Mouse (Mus musculus): Measurements from ENCODE around the gene Tut1.
"Not testable (repeated sequence)": the region's sequence is repeated elsewhere in the genome, so short reads cannot be mapped to it uniquely, and the experiment has no call there.

The Tut1 gene

GRCm38 (mm10) chr19:9006915-9007314 is 53.3 kb downstream of the Tut1 start:
- not testable (repeated sequence) for DNase-seq (ENCODE audit: low spot score in 2 of 2)

Measured in frontal cortex, postnatal 10 days (tissue).